Comparison of ENCODE assay signal across 11 mouse cellular contexts in the genomic region with DNA sequence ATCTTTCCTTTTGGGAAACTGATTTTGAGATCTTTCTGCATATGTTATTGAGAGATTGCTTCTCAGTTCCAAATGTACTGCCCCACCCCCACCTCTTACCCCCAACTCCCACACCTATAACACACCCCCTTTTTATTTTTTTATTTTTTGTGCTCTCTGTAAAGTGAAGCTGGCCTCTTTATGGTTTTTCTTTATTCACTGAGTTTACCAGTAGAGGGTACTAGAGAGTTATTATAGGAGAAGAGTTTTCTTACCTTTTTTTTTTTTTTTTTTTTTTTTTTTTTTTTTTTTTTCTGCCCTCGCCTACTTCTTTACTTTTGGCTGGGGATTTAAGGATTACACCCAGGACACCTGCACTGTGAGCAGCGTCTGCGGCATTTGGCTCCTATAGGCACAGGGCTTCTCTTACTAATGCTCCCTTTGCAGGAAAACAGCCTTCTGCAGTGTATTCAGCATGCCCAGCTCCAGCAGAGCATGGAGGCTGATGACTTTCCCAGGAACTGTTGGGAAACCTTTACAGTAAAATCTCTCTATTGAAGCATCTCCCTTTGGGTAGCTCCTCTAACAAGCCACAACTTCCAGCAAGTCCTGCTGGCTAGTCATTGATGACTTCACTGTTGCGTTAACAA.
DNase-seq lines count a peak whose midpoint lies in the region; ATAC-seq and TF ChIP-seq lines count a peak whose summit lies in the region.
"Had no signal": no experiment of that assay in that cellular context is flagged by ENCODE, and none has a peak within 500 bp of the region (broad histone marks: within the 10 kb centered on the region; RNA-seq: fewer than 3 reads in every experiment).

No protein-coding gene starts in this region.

- H3K4me3 ChIP-seq in embryonic facial prominence, embryonic 11.5 days (ENCODE audit: low read depth, low read length): no peak overlapping the region
- no peak overlapping the region for H3K4me3 ChIP-seq in embryonic facial prominence, embryonic 10.5 days
- H3K4me3 ChIP-seq in layer of hippocampus, adult 2 months: no peak overlapping the region
- H3K4me3 ChIP-seq in E14TG2a.4 (replicated peaks; ENCODE audit: low read length): no peak overlapping the region
- H3K4me3 ChIP-seq in heart, embryonic 11.5 days (ENCODE audit: low read depth, low read length): no peak overlapping the region
- H3K4me3 ChIP-seq: intestine, embryonic 15.5 days; midbrain, embryonic 15.5 days had no signal

- WGBS in embryonic facial prominence, embryonic 11.5 days: 23% methylated on average over 4 of the region's 4 CpGs
- 32% methylated on average over 4 of the region's 4 CpGs for WGBS in embryonic facial prominence, embryonic 10.5 days
- 36% methylated on average over 4 of the region's 4 CpGs for WGBS in heart, embryonic 11.5 days (ENCODE audit: insufficient replicate concordance)

- no peaks in the 10 kb centered on the region for H3K27me3 ChIP-seq in embryonic facial prominence, embryonic 11.5 days (ENCODE audit: control insufficient read depth, insufficient read depth, low read length)
- H3K27me3 ChIP-seq in embryonic facial prominence, embryonic 10.5 days (replicated peaks; ENCODE audit: low read depth, poor library complexity, severe bottlenecking): no peaks in the 10 kb centered on the region
- no peaks in the 10 kb centered on the region for H3K27me3 ChIP-seq in E14TG2a.4 (ENCODE audit: insufficient read depth, low read length)
- no peaks in the 10 kb centered on the region for H3K27me3 ChIP-seq in heart, embryonic 11.5 days (ENCODE audit: control insufficient read depth, insufficient read depth, low read length)
- H3K27me3 ChIP-seq: intestine, embryonic 15.5 days; midbrain, embryonic 15.5 days had no signal

- no peak overlapping the region for H3K4me2 ChIP-seq in embryonic facial prominence, embryonic 11.5 days (ENCODE audit: low read depth, low read length)
- H3K4me2 ChIP-seq in heart, embryonic 11.5 days: no peak overlapping the region
- H3K4me2 ChIP-seq: intestine, embryonic 15.5 days; midbrain, embryonic 15.5 days had no signal

- no peaks in the 10 kb centered on the region for H3K9me3 ChIP-seq in embryonic facial prominence, embryonic 11.5 days (replicated peaks; ENCODE audit: control insufficient read depth, low read length)
- H3K9me3 ChIP-seq in embryonic facial prominence, embryonic 10.5 days: no peaks in the 10 kb centered on the region
- H3K9me3 ChIP-seq in E14TG2a.4 (ENCODE audit: low read length): no peaks in the 10 kb centered on the region
- H3K9me3 ChIP-seq in heart, embryonic 11.5 days (replicated peaks; ENCODE audit: control insufficient read depth, low read length): no peaks in the 10 kb centered on the region
- H3K9me3 ChIP-seq: intestine, embryonic 15.5 days; midbrain, embryonic 15.5 days had no signal

- no peaks in the 10 kb centered on the region for H3K4me1 ChIP-seq in embryonic facial prominence, embryonic 11.5 days (ENCODE audit: control insufficient read depth, insufficient read depth, low read length)
- H3K4me1 ChIP-seq in embryonic facial prominence, embryonic 10.5 days: 0 out of 2 replicates have a peak, but pooled peaks cover 2% of the 10 kb centered on the region
- H3K4me1 ChIP-seq in E14TG2a.4 (replicated peaks; ENCODE audit: low read depth, low read length): no peaks in the 10 kb centered on the region
- no peaks in the 10 kb centered on the region for H3K4me1 ChIP-seq in heart, embryonic 11.5 days (ENCODE audit: control insufficient read depth, insufficient read depth, low read length)
- H3K4me1 ChIP-seq: intestine, embryonic 15.5 days; midbrain, embryonic 15.5 days had no signal

- H3K9ac ChIP-seq in embryonic facial prominence, embryonic 11.5 days (replicated peaks; ENCODE audit: low read length): no peak overlapping the region
- H3K9ac ChIP-seq in heart, embryonic 11.5 days (ENCODE audit: low read depth, low read length): no peak overlapping the region
- H3K9ac ChIP-seq: intestine, embryonic 15.5 days; midbrain, embryonic 15.5 days had no signal

- no peak overlapping the region for H3K27ac ChIP-seq in embryonic facial prominence, embryonic 11.5 days (replicated peaks; ENCODE audit: low read depth, low read length)
- no peak overlapping the region for H3K27ac ChIP-seq in embryonic facial prominence, embryonic 10.5 days (replicated peaks)
- H3K27ac ChIP-seq in layer of hippocampus, adult 2 months: no peak overlapping the region
- H3K27ac ChIP-seq in heart, embryonic 11.5 days (ENCODE audit: low read depth, low read length): no peak overlapping the region
- H3K27ac ChIP-seq: intestine, embryonic 15.5 days; midbrain, embryonic 15.5 days had no signal

- peak; percentile 72 for TF ChIP-seq CTCF in layer of hippocampus, adult 2 months (conservative IDR thresholded peaks at IDR 0.05)
- 0 out of 2 replicates have a peak, but pooled peaks have one; percentile 18 for TF ChIP-seq CTCF in E14TG2a.4 (conservative IDR thresholded peaks at IDR 0.05; ENCODE audit: low read length)

- DNase-seq in embryonic facial prominence, embryonic 11.5 days (ENCODE audit: low spot score): peak; percentile 62
- DNase-seq in embryonic facial prominence, embryonic 10.5 days (ENCODE audit: low spot score): no peak
- peak in 1 of 2 experiments; percentile 8 for DNase-seq in layer of hippocampus, adult 2 months (ENCODE audit: low spot score in 2 of 2)
- DNase-seq in layer of hippocampus, adult 9-10 months (ENCODE audit: low spot score): no peak
- DNase-seq in induced T-regulatory cell, adult 2 months (ENCODE audit: low read depth): peak; percentile 22
- no peak for DNase-seq in adrenal gland, adult 2 months
- DNase-seq: cerebellum, adult 11 months had no signal

- H3K36me3 ChIP-seq in embryonic facial prominence, embryonic 11.5 days (replicated peaks; ENCODE audit: control insufficient read depth, insufficient read depth, low read depth, low read length): no peaks in the 10 kb centered on the region
- no peaks in the 10 kb centered on the region for H3K36me3 ChIP-seq in embryonic facial prominence, embryonic 10.5 days (replicated peaks)
- H3K36me3 ChIP-seq in E14TG2a.4 (ENCODE audit: insufficient read depth, low read length): no peaks in the 10 kb centered on the region
- H3K36me3 ChIP-seq in heart, embryonic 11.5 days (ENCODE audit: control insufficient read depth, insufficient read depth, low read length): no peaks in the 10 kb centered on the region
- H3K36me3 ChIP-seq: intestine, embryonic 15.5 days; midbrain, embryonic 15.5 days had no signal

- ATAC-seq in embryonic facial prominence, embryonic 11.5 days (replicated peaks; ENCODE audit: insufficient number of reproducible peaks, low FRiP score, low TSS enrichment, low read depth): no peak
- ATAC-seq in heart, embryonic 11.5 days (replicated peaks; ENCODE audit: insufficient number of reproducible peaks, low FRiP score, low TSS enrichment): no peak
- ATAC-seq: intestine, embryonic 15.5 days; midbrain, embryonic 15.5 days had no signal

Comparison
In these comparisons a context has a peak if more than half of its experiments do, and no peak if none do; other contexts are left out.
1. DNase-seq: peak in embryonic facial prominence, embryonic 11.5 days (single experiment) and induced T-regulatory cell, adult 2 months (single experiment); none in embryonic facial prominence, embryonic 10.5 days (single experiment), layer of hippocampus, adult 9-10 months (single experiment) and adrenal gland, adult 2 months (single experiment).